Mouse (Mus musculus) 3134 (cell line): Measurements from ENCODE around the gene Tyrp1.

Source experiments
- DNase-seq: peaks from one replicate; pipeline ENCODE4 v3.0.0-alpha.2; 2011; ENCODE audit warnings: low spot score; ENCODE audit not compliant: insufficient read length; ENCODE audit errors: extremely low read depth

Gene Tyrp1

GRCm38 (mm10) chr4:80891004-80891403, 57.1 kb downstream of the Tyrp1 start:
- DNase-seq: no peak

GRCm38 (mm10) chr4:80895278-80895894, 61.5 kb downstream of the Tyrp1 start:
- no peak for DNase-seq
